Mouse (Mus musculus): ENCODE results near the gene Gm13090. TPM values are rescaled to one million over a fixed set of nuclear protein-coding genes. Genes with fewer than 3 reads are reported as not detected.

Gene Gm13090
- polyA plus RNA-seq, 2 experiments = not detected

DNA sequence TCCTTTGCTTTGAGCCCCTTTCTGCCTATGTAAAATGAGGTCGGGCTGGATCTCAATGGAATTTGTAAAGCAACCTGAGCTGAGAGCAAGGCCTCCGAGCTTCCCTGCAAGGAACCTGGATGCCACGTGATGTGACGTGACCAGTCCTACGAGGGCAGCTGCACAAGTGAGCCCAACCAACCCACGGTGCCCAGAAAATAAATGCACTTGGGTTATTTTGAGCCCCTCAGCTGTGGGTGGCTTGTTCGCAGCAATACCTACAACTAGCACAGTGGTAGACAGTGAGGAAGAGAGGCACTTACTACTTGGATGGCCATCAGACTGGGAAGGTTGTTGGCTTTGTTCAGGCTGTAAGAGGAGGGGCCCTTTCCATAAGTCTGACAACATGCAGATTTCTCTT, 25.2 kb downstream of the Gm13090 start:
- H3K27me3 ChIP-seq (ENCODE audit: control insufficient read depth, insufficient read depth, low read length) = no peaks in the 10 kb centered on the region
- H3K4me3 ChIP-seq (replicated peaks; ENCODE audit: low read length) = no peak overlapping the region
- H3K27ac ChIP-seq (replicated peaks; ENCODE audit: low read depth, low read length) = no peak overlapping the region
- no peak for DNase-seq (ENCODE audit: low spot score)
- H3K4me1 ChIP-seq (ENCODE audit: control insufficient read depth, insufficient read depth, low read length) = no peaks in the 10 kb centered on the region
- TF ChIP-seq POLR2A (IDR thresholded peaks at IDR 0.05; ENCODE audit: borderline replicate concordance, extremely low read depth, insufficient read depth, insufficient read length) = no peak
- H3K4me2 ChIP-seq (replicated peaks; ENCODE audit: low read depth, low read length, severe bottlenecking) = no peak overlapping the region
- no peak for ATAC-seq (ENCODE audit: low FRiP score, low read depth)
- H3K36me3 ChIP-seq (ENCODE audit: control insufficient read depth, insufficient read depth, low read length) = no peaks in the 10 kb centered on the region
- WGBS = 89% methylated on average over 7 of the region's 7 CpGs
- H3K9ac ChIP-seq (ENCODE audit: low read depth, low read length, severe bottlenecking) = no peak overlapping the region
- no peaks in the 10 kb centered on the region for H3K9me3 ChIP-seq (ENCODE audit: control insufficient read depth, low read length)

- no peak overlapping the region for H3K27ac ChIP-seq (replicated peaks; ENCODE audit: low read depth, low read length)
- H3K4me1 ChIP-seq (ENCODE audit: control insufficient read depth, insufficient read depth, low read length) = no peaks in the 10 kb centered on the region
- no peak for TF ChIP-seq POLR2A (IDR thresholded peaks at IDR 0.05; ENCODE audit: borderline replicate concordance, extremely low read depth, insufficient read depth, insufficient read length)
- H3K36me3 ChIP-seq (ENCODE audit: control insufficient read depth, insufficient read depth, low read length) = no peaks in the 10 kb centered on the region
- H3K4me2 ChIP-seq (replicated peaks; ENCODE audit: low read depth, low read length, severe bottlenecking) = no peak overlapping the region
- H3K27me3 ChIP-seq (ENCODE audit: control insufficient read depth, insufficient read depth, low read length) = no peaks in the 10 kb centered on the region
- H3K9me3 ChIP-seq (ENCODE audit: control insufficient read depth, low read length) = no peaks in the 10 kb centered on the region
- no peak for DNase-seq (ENCODE audit: low spot score)
- 94% methylated on average over 3 of the region's 3 CpGs for WGBS
- no peak overlapping the region for H3K4me3 ChIP-seq (replicated peaks; ENCODE audit: low read length)
- no peak overlapping the region for H3K9ac ChIP-seq (ENCODE audit: low read depth, low read length, severe bottlenecking)
- ATAC-seq (ENCODE audit: low FRiP score, low read depth) = no peak
Measured at GRCm38 (mm10) chr4:151118883-151119282, 29.5 kb downstream of the Gm13090 start.

- Histone ChIP-seq H3K4me3 (replicated peaks; ENCODE audit: low read length) (peak overlapping the region; percentile 67), H3K4me2 (replicated peaks; ENCODE audit: low read depth, low read length, severe bottlenecking) (peak overlapping the region; percentile 92), H3K27me3 (ENCODE audit: control insufficient read depth, insufficient read depth, low read length) (no peaks in the 10 kb centered on the region), H3K36me3 (ENCODE audit: control insufficient read depth, insufficient read depth, low read length) (no peaks in the 10 kb centered on the region), H3K27ac (replicated peaks; ENCODE audit: low read depth, low read length) (peak overlapping the region; percentile 87), H3K9me3 (ENCODE audit: control insufficient read depth, low read length) (no peaks in the 10 kb centered on the region), H3K9ac (ENCODE audit: low read depth, low read length, severe bottlenecking) (peak overlapping the region; percentile 87), H3K4me1 (ENCODE audit: control insufficient read depth, insufficient read depth, low read length) (peaks cover 7% of the 10 kb centered on the region; the same call in 1 of the 2 replicates)
- 11% methylated on average over 9 of the region's 10 CpGs for WGBS
- peak; percentile 39 for ATAC-seq (ENCODE audit: low FRiP score, low read depth)
- TF ChIP-seq POLR2A (IDR thresholded peaks at IDR 0.05; ENCODE audit: borderline replicate concordance, extremely low read depth, insufficient read depth, insufficient read length) = no peak
- no peak for DNase-seq (ENCODE audit: low spot score)
Measured at GRCm38 (mm10) chr4:151127636-151128548, 38.5 kb downstream of the Gm13090 start.

DNA sequence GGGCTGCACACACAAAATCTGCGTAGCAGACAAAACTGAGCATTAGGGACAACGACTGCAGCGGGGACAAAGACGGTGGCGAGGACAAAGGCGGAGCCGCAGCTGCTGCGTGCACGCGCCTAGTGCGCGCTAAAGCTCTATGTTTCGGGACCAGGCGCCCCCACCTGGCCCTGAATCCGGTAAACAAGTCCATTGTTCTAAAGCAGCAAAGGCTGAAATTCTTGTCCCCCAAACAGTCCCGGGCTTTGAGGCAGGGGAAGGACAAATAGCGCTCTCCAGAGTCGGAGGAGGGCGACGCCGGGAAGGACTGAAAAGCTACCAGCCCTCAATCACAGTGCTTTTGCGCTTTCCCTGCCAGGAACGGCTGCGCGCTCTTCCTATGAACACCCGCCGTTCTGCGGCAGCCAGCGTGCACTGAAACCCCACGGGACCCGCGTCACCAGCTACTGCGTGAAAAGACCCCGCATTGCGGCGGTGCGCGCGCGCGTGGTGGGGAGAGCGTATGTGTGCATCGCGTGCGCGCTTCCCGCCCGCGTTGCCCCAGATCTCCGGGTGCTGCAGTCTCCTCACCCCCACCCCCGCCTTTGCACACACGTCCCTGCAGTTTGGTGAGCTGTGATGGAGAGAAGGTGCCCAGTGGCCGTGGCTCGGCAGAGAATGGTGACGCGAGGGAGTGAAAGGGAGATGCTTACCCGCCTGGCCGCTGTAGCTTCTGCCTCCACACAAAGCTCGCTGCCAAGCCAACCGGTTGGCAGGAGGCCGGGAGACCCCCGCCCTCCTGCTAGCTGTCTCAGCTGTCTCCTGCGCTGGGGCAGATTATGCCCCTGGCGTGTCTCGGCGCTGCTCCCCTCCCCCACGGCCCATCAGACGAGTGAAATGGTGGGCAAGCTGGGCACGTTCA, 39.5 kb downstream of the Gm13090 start:
- H3K4me1 ChIP-seq (ENCODE audit: control insufficient read depth, insufficient read depth, low read length) = peaks cover 7% of the 10 kb centered on the region; the same call in 1 of the 2 replicates
- WGBS = under 1% methylated on average over 62 of the region's 69 CpGs
- DNase-seq (ENCODE audit: low spot score) (peak; percentile 82), ATAC-seq (ENCODE audit: low FRiP score, low read depth) (peak; percentile 86)
- peak overlapping the region; percentile 87 for H3K27ac ChIP-seq (replicated peaks; ENCODE audit: low read depth, low read length)
- H3K9ac ChIP-seq (ENCODE audit: low read depth, low read length, severe bottlenecking) = peak overlapping the region; percentile 87
- peak overlapping the region; percentile 67 for H3K4me3 ChIP-seq (replicated peaks; ENCODE audit: low read length)
- H3K4me2 ChIP-seq (replicated peaks; ENCODE audit: low read depth, low read length, severe bottlenecking) = peak overlapping the region; percentile 92
- H3K27me3 ChIP-seq (ENCODE audit: control insufficient read depth, insufficient read depth, low read length) = no peaks in the 10 kb centered on the region
- TF ChIP-seq POLR2A (IDR thresholded peaks at IDR 0.05; ENCODE audit: borderline replicate concordance, extremely low read depth, insufficient read depth, insufficient read length) = peak; percentile 82; the same call in 1 of the 2 replicates
- no peaks in the 10 kb centered on the region for H3K36me3 ChIP-seq (ENCODE audit: control insufficient read depth, insufficient read depth, low read length)
- no peaks in the 10 kb centered on the region for H3K9me3 ChIP-seq (ENCODE audit: control insufficient read depth, low read length)
